Mouse (Mus musculus) MEL (cell line): ENCODE data around the gene BC051665.

Experiments
- HCFC1 ChIP-seq: IDR thresholded peaks from 2 replicates; pipeline ENCODE4 v1.6.1; 2012; ENCODE audit warnings: low read depth, mild to moderate bottlenecking, inconsistent platforms, low read length, improper control_type of control experiment, moderate library complexity
- POLR2AphosphoS2 ChIP-seq: IDR thresholded peaks from 2 replicates; pipeline ENCODE4 v1.6.1; 2011; ENCODE audit warnings: low read length, improper control_type of control experiment
- ZMIZ1 ChIP-seq: IDR thresholded peaks from 2 replicates; pipeline ENCODE4 v1.6.1; 2012; ENCODE audit warnings: low read depth, mild to moderate bottlenecking, inconsistent platforms, low read length, improper control_type of control experiment, moderate library complexity

- no peak for TF ChIP-seq ZMIZ1
- TF ChIP-seq POLR2AphosphoS2, result no peak
- TF ChIP-seq HCFC1, result no peak
Observed at GRCm38 (mm10) chr13:60819469-60819868, 33.3 kb upstream of the BC051665 start.
